Mouse (Mus musculus) stomach, embryonic 16.5 days (tissue): Measurements from ENCODE around the gene Fam174b. TPM values are rescaled to one million over a fixed set of nuclear protein-coding genes. Genes with fewer than 3 reads are reported as not detected.

Source experiments
- ATAC-seq: fragments of 200-750 bp; cut with Nextera tagmentation; 2 replicates; pipeline ENCODE4 v1.8.0; 2017; ENCODE audit warnings: moderate number of reproducible peaks, moderate TSS enrichment; ENCODE audit not compliant: insufficient read depth, low FRiP score
- H3K27ac ChIP-seq: fragments of 300-500 bp; sonication (generic); 2 replicates; pipeline ENCODE4 v1.5.1; 2014; ENCODE audit warnings: low read length
- H3K27me3 ChIP-seq: fragments of 300-500 bp; sonication (generic); 2 replicates; pipeline ENCODE4 v1.6.1; 2014; ENCODE audit warnings: low read length, control low read depth, mixed read lengths; ENCODE audit not compliant: control insufficient read depth, insufficient read depth
- H3K36me3 ChIP-seq: fragments of 300-500 bp; sonication (generic); 2 replicates; pipeline ENCODE4 v1.6.1; 2014; ENCODE audit warnings: low read length; ENCODE audit not compliant: control insufficient read depth, insufficient read depth
- H3K4me1 ChIP-seq: fragments of 300-500 bp; sonication (generic); 2 replicates; pipeline ENCODE4 v1.6.1; 2014; ENCODE audit warnings: low read length, control low read depth, mixed read lengths; ENCODE audit not compliant: control insufficient read depth, insufficient read depth
- H3K4me2 ChIP-seq: fragments of 300-500 bp; sonication (generic); 2 replicates; pipeline ENCODE4 v1.6.1; 2014; ENCODE audit warnings: low read depth, low read length, mixed read lengths
- H3K4me3 ChIP-seq: fragments of 300-500 bp; sonication (generic); replicated peaks from 2 replicates; pipeline ENCODE4 v1.5.1; 2014; ENCODE audit warnings: mild to moderate bottlenecking, low read length
- H3K9ac ChIP-seq: fragments of 300-500 bp; sonication (generic); 2 replicates; pipeline ENCODE4 v1.6.1; 2014; ENCODE audit warnings: low read length
- H3K9me3 ChIP-seq: fragments of 300-500 bp; sonication (generic); replicated peaks from 2 replicates; pipeline ENCODE4 v1.6.1; 2016; ENCODE audit warnings: low read length, control low read depth; ENCODE audit not compliant: control insufficient read depth
- WGBS: fragments of 180-500 bp; shearing (Covaris S2); extraction: QIAGEN DNeasy Blood & Tissue Kit; methylation state at CpG from one replicate; pipeline ENCODE4 v1.1.7; 2014; 5-methylcytosine and 5-hydroxymethylcytosine counted together
- polyA plus RNA-seq: library from polyadenylated mRNA; unstranded; fragments of >200 nt; fragmentation: Nextera tagmentation; extraction: Ambion mirVana; gene quantifications from 2 replicates; pipeline ENCODE4 v1.2.1, GENCODE M21; 2015

Fam174b gene
- 68.1 and 71.3 TPM in 2 replicates for polyA plus RNA-seq

DNA sequence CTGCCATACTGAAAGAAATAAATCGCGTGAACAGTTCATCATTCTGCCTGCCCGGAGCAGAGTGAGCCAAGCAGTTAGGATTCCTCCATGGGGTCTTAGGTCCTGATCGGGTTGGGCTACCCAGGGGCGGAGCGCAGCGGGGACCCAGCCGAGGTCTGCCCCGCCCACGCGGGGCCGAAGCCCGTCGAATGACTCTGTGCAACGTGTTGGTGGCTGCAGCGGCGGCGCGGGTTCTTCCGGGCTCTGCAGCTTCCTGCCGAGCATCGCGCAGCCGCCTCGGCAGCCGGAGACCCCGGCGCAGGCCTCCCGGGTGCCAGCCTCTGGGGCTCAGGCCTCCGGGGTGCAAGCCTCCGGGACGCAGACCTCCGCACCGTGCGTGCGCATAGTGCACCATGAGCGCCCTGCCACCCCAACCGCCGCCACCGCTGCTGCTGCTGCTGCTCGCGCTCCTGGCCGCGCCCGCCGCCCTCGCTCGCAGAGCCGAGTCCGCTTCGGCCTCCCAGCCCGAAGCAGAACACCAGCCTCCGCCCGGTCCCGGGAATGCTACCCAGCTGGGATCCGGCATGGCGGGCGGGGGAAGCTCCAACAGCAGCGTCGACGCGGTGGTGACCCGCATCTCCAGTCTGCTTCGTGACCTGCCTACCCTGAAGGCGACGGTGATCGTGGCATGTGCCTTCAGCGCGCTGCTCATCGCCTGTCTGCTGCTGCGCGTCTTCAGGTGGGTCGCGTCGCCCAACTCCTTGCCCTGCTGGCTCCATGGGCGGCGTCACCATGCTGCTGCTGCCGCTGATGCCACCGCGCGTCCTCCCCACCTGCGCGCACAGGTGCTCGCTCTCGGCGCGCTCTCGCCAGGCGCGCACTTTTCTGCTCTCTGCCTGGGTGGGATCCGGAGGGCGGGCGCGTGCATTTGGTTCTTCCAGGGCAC, at the start of gene Fam174b:
Fam174b (plus strand) TSS at position 192 of the 925 bp plus-strand sequence.
- Histone ChIP-seq H3K4me3 (peak within 1 kb of the TSS; percentile 59), H3K36me3 (no peaks in the 10 kb centered on the region), H3K4me2 (peak within 1 kb of the TSS; percentile 95), H3K27ac (peak within 1 kb of the TSS; percentile 82), H3K9ac (peak within 1 kb of the TSS; percentile 79), H3K4me1 (peaks cover 19% of the 10 kb centered on the region), H3K9me3 (no peaks in the 10 kb centered on the region), H3K27me3 (no peaks in the 10 kb centered on the region)
- WGBS: under 1% methylated on average over 93 of the region's 94 CpGs
- ATAC-seq: peak; percentile 91

GRCm38 (mm10) chr7:73697092-73697491, 43.0 kb upstream of the Fam174b start:
- Histone ChIP-seq H3K4me1 (no peaks in the 10 kb centered on the region), H3K9ac (no peak overlapping the region), H3K27me3 (no peaks in the 10 kb centered on the region), H3K4me2 (no peak overlapping the region), H3K4me3 (no peak overlapping the region), H3K27ac (no peak overlapping the region), H3K9me3 (no peaks in the 10 kb centered on the region), H3K36me3 (no peaks in the 10 kb centered on the region)
- WGBS: 39% methylated on average over 3 of the region's 3 CpGs
- ATAC-seq: no peak

DNA sequence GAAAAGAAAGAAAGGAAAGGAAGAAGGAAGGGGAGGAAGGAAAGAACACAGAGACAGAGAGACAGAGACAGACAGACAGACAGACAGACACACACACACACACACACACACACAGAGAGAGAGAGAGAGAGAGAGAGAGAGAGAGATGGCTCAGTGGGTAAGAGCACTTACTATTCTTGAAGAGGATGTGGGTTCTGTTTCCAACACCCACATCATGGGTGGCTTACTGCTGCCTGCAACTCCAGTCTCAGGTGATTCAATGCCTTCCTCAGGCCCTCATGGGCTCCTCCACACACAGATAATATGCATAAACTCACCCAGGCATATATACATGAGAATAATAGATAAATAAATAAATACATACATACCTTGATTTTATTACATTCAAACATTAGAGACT, 35.8 kb upstream of the Fam174b start:
- H3K4me2 ChIP-seq: no peak overlapping the region
- no peak for ATAC-seq
- H3K36me3 ChIP-seq: no peaks in the 10 kb centered on the region

DNA sequence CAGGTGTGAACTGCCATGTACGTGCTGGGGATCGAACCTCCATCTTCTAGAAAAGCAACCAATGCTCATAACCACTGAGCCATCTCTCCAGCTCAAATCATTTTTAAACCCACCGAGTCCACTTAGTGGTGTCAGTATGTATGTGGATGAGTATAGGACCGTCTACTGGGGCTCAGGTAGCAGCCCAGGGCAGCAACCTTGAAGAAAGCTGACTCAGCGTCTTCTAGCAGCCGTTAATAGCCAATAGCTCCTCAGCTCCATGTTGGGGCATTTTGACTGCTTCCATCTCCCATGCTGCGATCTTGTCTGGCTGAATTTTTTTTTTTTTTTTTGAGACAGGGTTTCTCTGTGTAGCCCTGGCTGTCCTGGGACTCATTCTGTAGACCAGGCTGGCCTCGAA, 26.6 kb upstream of the Fam174b start:
- H3K27me3 ChIP-seq: no peaks in the 10 kb centered on the region
- H3K36me3 ChIP-seq: no peaks in the 10 kb centered on the region
- H3K27ac ChIP-seq: no peak overlapping the region
- no peak overlapping the region for H3K9ac ChIP-seq
- ATAC-seq: no peak
- H3K4me3 ChIP-seq: no peak overlapping the region
- no peak overlapping the region for H3K4me2 ChIP-seq
- peaks cover 7% of the 10 kb centered on the region; the same call in 1 of the 2 replicates for H3K4me1 ChIP-seq
- 90% methylated on average over 8 of the region's 8 CpGs for WGBS
- H3K9me3 ChIP-seq: no peaks in the 10 kb centered on the region

More for the DNA sequence above, 35.8 kb upstream of the Fam174b start:
- Histone ChIP-seq H3K4me1 (no peaks in the 10 kb centered on the region), H3K27me3 (no peaks in the 10 kb centered on the region), H3K4me3 (no peak overlapping the region), H3K9ac (no peak overlapping the region), H3K9me3 (no peaks in the 10 kb centered on the region), H3K27ac (no peak overlapping the region)

DNA sequence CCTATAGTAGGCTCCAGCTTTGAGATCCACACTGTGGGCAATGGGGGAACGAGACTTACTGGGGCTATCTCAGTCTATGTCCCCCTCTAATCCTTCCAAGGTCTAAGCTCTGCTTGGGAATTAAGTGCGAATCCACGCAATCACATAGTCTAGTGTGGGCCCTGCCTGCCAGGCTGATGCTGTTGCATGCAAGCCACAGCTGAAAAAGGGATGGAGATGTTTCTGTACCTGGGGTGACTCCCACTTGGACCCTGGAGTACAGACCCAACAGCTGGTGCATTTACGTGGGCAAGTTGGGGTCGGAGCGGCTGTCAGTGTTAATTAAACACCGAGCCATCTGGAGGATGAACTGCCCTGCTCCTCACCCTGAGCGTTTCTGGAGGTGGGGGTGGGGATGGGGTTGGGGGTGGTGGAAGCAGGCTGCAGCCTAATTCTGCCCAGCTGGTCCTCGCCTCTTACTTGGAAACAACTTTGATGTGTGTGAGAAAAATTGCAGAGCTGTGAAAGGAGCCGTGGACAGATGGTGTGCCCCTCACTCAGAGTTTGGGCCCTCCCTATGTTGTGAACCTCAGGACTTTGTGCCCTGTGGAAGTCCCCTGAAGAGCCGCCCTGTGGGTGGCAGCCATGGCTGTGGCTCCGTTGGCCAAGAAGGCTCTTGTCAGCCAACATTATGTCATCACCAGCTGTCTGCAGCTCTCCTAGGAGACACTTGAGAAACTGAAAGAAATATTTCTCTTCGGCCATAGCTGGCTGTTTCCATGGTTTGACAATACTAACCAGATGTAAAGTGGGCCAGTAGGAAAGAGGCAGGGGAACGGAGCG, 24.0 kb upstream of the Fam174b start:
- peak; percentile 72; the same call in 1 of the 2 replicates for ATAC-seq
- 0 out of 2 replicates have a peak overlapping the region, but pooled peaks have one; percentile 31 for H3K4me2 ChIP-seq
- H3K9me3 ChIP-seq: no peaks in the 10 kb centered on the region
- no peaks in the 10 kb centered on the region for H3K27me3 ChIP-seq
- H3K36me3 ChIP-seq: no peaks in the 10 kb centered on the region
- H3K9ac ChIP-seq: no peak overlapping the region
- H3K4me3 ChIP-seq: no peak overlapping the region
- H3K27ac ChIP-seq: peak overlapping the region; percentile 32
- peaks cover 7% of the 10 kb centered on the region; the same call in 1 of the 2 replicates for H3K4me1 ChIP-seq
- 44% methylated on average over 15 of the region's 15 CpGs for WGBS

DNA sequence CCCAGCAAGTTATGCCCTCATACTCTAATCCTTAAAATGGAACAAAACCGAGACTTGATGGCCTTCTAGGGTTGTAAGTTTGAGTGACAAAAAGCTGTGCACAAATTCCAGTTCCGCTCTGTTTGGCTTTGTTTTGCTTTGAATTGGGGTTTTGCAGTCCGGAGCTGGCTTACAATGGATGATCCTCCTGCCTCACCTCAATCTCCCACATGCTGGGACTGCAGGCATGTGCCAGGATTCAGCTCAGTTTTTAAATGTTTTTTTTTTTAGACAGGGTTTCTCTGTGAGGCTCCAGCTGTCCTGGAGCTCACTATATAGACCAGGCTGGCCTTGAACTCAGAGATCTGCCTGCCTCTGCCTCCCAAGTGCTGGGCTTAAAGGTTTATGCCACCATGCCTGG, 23.3 kb upstream of the Fam174b start:
- H3K27ac ChIP-seq: peak overlapping the region; percentile 64
- 58% methylated on average over 3 of the region's 3 CpGs for WGBS
- ATAC-seq: no peak

GRCm38 (mm10) chr7:73718031-73718430, 22.1 kb upstream of the Fam174b start:
- 32% methylated on average over 10 of the region's 10 CpGs for WGBS
- no peak overlapping the region for H3K4me3 ChIP-seq
- no peak for ATAC-seq

More for the DNA sequence above, 23.3 kb upstream of the Fam174b start:
- peaks cover 7% of the 10 kb centered on the region; the same call in 1 of the 2 replicates for H3K4me1 ChIP-seq
- 0 out of 2 replicates have a peak overlapping the region, but pooled peaks have one; percentile 31 for H3K4me2 ChIP-seq
- H3K9me3 ChIP-seq: no peaks in the 10 kb centered on the region
- no peak overlapping the region for H3K9ac ChIP-seq
- no peaks in the 10 kb centered on the region for H3K36me3 ChIP-seq
- H3K4me3 ChIP-seq: no peak overlapping the region
- H3K27me3 ChIP-seq: no peaks in the 10 kb centered on the region

GRCm38 (mm10) chr7:73718497-73719007, 21.6 kb upstream of the Fam174b start:
- no peaks in the 10 kb centered on the region for H3K27me3 ChIP-seq
- H3K4me3 ChIP-seq: no peak overlapping the region
- no peaks in the 10 kb centered on the region for H3K36me3 ChIP-seq
- no peaks in the 10 kb centered on the region for H3K9me3 ChIP-seq
- no peak overlapping the region for H3K27ac ChIP-seq
- peaks cover 7% of the 10 kb centered on the region; the same call in 1 of the 2 replicates for H3K4me1 ChIP-seq
- no peak overlapping the region for H3K9ac ChIP-seq
- no peak for ATAC-seq
- 30% methylated on average over 5 of the region's 5 CpGs for WGBS
- no peak overlapping the region for H3K4me2 ChIP-seq

More at GRCm38 (mm10) chr7:73718031-73718430, 22.1 kb upstream of the Fam174b start:
- Histone ChIP-seq H3K36me3 (no peaks in the 10 kb centered on the region), H3K9ac (no peak overlapping the region), H3K27me3 (no peaks in the 10 kb centered on the region), H3K27ac (peak overlapping the region; percentile 11; the same call in 1 of the 2 replicates), H3K4me1 (peaks cover 7% of the 10 kb centered on the region; the same call in 1 of the 2 replicates), H3K9me3 (no peaks in the 10 kb centered on the region), H3K4me2 (no peak overlapping the region)
